Comparison of ENCODE assay signal across 24 mouse cellular contexts in genomic region chr10:58379699-58380098, GRCm38 (mm10). TPM values are rescaled to one million over a fixed set of nuclear protein-coding genes. Genes with fewer than 3 reads are reported as not detected.
DNase-seq lines count a peak whose midpoint lies in the region; ATAC-seq and TF ChIP-seq lines count a peak whose summit lies in the region.
"Had no signal": no experiment of that assay in that cellular context is flagged by ENCODE, and none has a peak within 500 bp of the region (broad histone marks: within the 10 kb centered on the region; RNA-seq: fewer than 3 reads in every experiment).

No protein-coding gene starts in this region.

- no peaks in the 10 kb centered on the region for H3K9me3 ChIP-seq in liver, embryonic 13.5 days (replicated peaks)
- no peaks in the 10 kb centered on the region for H3K9me3 ChIP-seq in liver, postnatal 0 days (ENCODE audit: low read length)
- H3K9me3 ChIP-seq in liver, embryonic 16.5 days (replicated peaks; ENCODE audit: control insufficient read depth, low read length): no peaks in the 10 kb centered on the region
- no peaks in the 10 kb centered on the region for H3K9me3 ChIP-seq in midbrain, embryonic 15.5 days
- H3K9me3 ChIP-seq: forebrain, embryonic 10.5 days; forebrain, embryonic 13.5 days; heart, embryonic 15.5 days; hindbrain, embryonic 10.5 days; hindbrain, embryonic 13.5 days had no signal

- no peak for TF ChIP-seq EP300 in liver, postnatal 0 days (IDR thresholded peaks at IDR 0.05; ENCODE audit: low read depth)

- peaks cover 100% of the 10 kb centered on the region for H3K79me2 ChIP-seq in C2C12 (ENCODE audit: control insufficient read depth, insufficient read depth)

- 93% methylated on average over 1 of the region's 1 CpGs for WGBS in liver, embryonic 13.5 days (ENCODE audit: insufficient replicate concordance)
- WGBS in liver, postnatal 0 days (ENCODE audit: insufficient replicate concordance): 95% methylated on average over 1 of the region's 1 CpGs
- 90% methylated on average over 1 of the region's 1 CpGs for WGBS in liver, embryonic 16.5 days (ENCODE audit: insufficient replicate concordance)
- 100% methylated on average over 1 of the region's 1 CpGs for WGBS in midbrain, embryonic 15.5 days

- peaks cover 69% of the 10 kb centered on the region for H3K79me3 ChIP-seq in C2C12 (ENCODE audit: low read depth)

- no peaks in the 10 kb centered on the region for H3K27me3 ChIP-seq in liver, embryonic 13.5 days
- no peaks in the 10 kb centered on the region for H3K27me3 ChIP-seq in liver, postnatal 0 days (ENCODE audit: insufficient read depth, low read length)
- H3K27me3 ChIP-seq in C2C12 (ENCODE audit: control insufficient read depth, insufficient read depth, insufficient read length): no peaks in the 10 kb centered on the region
- H3K27me3 ChIP-seq in liver, embryonic 16.5 days (ENCODE audit: control insufficient read depth, insufficient read depth, low read depth, low read length): no peaks in the 10 kb centered on the region
- H3K27me3 ChIP-seq in midbrain, embryonic 15.5 days (replicated peaks): no peaks in the 10 kb centered on the region
- H3K27me3 ChIP-seq: forebrain, embryonic 13.5 days; heart, embryonic 12.5 days; heart, embryonic 15.5 days; hindbrain, embryonic 13.5 days had no signal

- 0 out of 2 replicates have a peak, but pooled peaks cover 4% of the 10 kb centered on the region for H3K36me3 ChIP-seq in liver, embryonic 13.5 days
- 0 out of 2 replicates have a peak, but pooled peaks cover 3% of the 10 kb centered on the region for H3K36me3 ChIP-seq in liver, postnatal 0 days (replicated peaks; ENCODE audit: insufficient read depth, low read length)
- peaks cover 7% of the 10 kb centered on the region for H3K36me3 ChIP-seq in C2C12 (ENCODE audit: control insufficient read depth, insufficient read depth)
- H3K36me3 ChIP-seq in liver, embryonic 16.5 days (ENCODE audit: control insufficient read depth, insufficient read depth): no peaks in the 10 kb centered on the region
- no peaks in the 10 kb centered on the region for H3K36me3 ChIP-seq in midbrain, embryonic 15.5 days (replicated peaks)
- H3K36me3 ChIP-seq: forebrain, embryonic 10.5 days; heart, embryonic 12.5 days; heart, embryonic 15.5 days; hindbrain, embryonic 10.5 days; hindbrain, embryonic 13.5 days had no signal

- no peak overlapping the region for H3K27ac ChIP-seq in liver, embryonic 13.5 days
- H3K27ac ChIP-seq in liver, postnatal 0 days (ENCODE audit: low read depth): no peak overlapping the region
- H3K27ac ChIP-seq in liver, embryonic 16.5 days (ENCODE audit: low read length): no peak overlapping the region
- no peak overlapping the region for H3K27ac ChIP-seq in midbrain, embryonic 15.5 days
- H3K27ac ChIP-seq: forebrain, embryonic 10.5 days; forebrain, embryonic 13.5 days; heart, embryonic 15.5 days; hindbrain, embryonic 10.5 days; hindbrain, embryonic 13.5 days had no signal

- TF ChIP-seq CTCF in liver, postnatal 0 days (IDR thresholded peaks at IDR 0.05; ENCODE audit: low read depth): no peak
- TF ChIP-seq CTCF in C2C12 (IDR thresholded peaks at IDR 0.05; ENCODE audit: control insufficient read depth, insufficient read depth, insufficient read length): no peak

- peak; percentile 41; the same call in 1 of the 2 replicates for ATAC-seq in liver, embryonic 13.5 days (ENCODE audit: low read depth)
- ATAC-seq in liver, postnatal 0 days: no peak
- 0 out of 2 replicates have a peak, but pooled peaks have one; percentile 41 for ATAC-seq in liver, embryonic 16.5 days (ENCODE audit: low read depth)
- ATAC-seq in midbrain, embryonic 15.5 days (replicated peaks): no peak
- ATAC-seq: activated CD4-positive, CD25-positive, alpha-beta regulatory T cell, adult 4 months; forebrain, embryonic 13.5 days; forebrain, embryonic 16.5 days; hindbrain, embryonic 16.5 days had no signal

- H3K4me3 ChIP-seq in liver, embryonic 13.5 days (replicated peaks): no peak overlapping the region
- H3K4me3 ChIP-seq in liver, postnatal 0 days (ENCODE audit: low read depth, low read length): no peak overlapping the region
- H3K4me3 ChIP-seq in C2C12 (ENCODE audit: insufficient read depth, poor library complexity, severe bottlenecking): no peak overlapping the region
- H3K4me3 ChIP-seq in liver, embryonic 16.5 days (ENCODE audit: low read depth, low read length): no peak overlapping the region
- no peak overlapping the region for H3K4me3 ChIP-seq in midbrain, embryonic 15.5 days
- H3K4me3 ChIP-seq: forebrain, embryonic 10.5 days; forebrain, embryonic 13.5 days; heart, embryonic 12.5 days; heart, embryonic 15.5 days; hindbrain, embryonic 10.5 days; hindbrain, embryonic 13.5 days had no signal

- H3K9ac ChIP-seq in liver, embryonic 13.5 days: no peak overlapping the region
- H3K9ac ChIP-seq in liver, postnatal 0 days (replicated peaks): no peak overlapping the region
- no peak overlapping the region for H3K9ac ChIP-seq in liver, embryonic 16.5 days (ENCODE audit: low read depth, low read length)
- H3K9ac ChIP-seq in midbrain, embryonic 15.5 days: no peak overlapping the region
- H3K9ac ChIP-seq: forebrain, embryonic 13.5 days; heart, embryonic 12.5 days; heart, embryonic 15.5 days; hindbrain, embryonic 13.5 days had no signal

- H3K4me1 ChIP-seq in liver, embryonic 13.5 days (replicated peaks): peaks cover 76% of the 10 kb centered on the region
- H3K4me1 ChIP-seq in liver, postnatal 0 days (ENCODE audit: insufficient read depth): peaks cover 17% of the 10 kb centered on the region
- H3K4me1 ChIP-seq in liver, embryonic 16.5 days (ENCODE audit: control insufficient read depth, low read depth, low read length): peaks cover 27% of the 10 kb centered on the region
- peaks cover 28% of the 10 kb centered on the region for H3K4me1 ChIP-seq in midbrain, embryonic 15.5 days

- H3K4me2 ChIP-seq in liver, embryonic 13.5 days: no peak overlapping the region
- H3K4me2 ChIP-seq in liver, postnatal 0 days (ENCODE audit: low read depth, low read length): no peak overlapping the region
- no peak overlapping the region for H3K4me2 ChIP-seq in liver, embryonic 16.5 days (ENCODE audit: low read depth, low read length)
- no peak overlapping the region for H3K4me2 ChIP-seq in midbrain, embryonic 15.5 days
- H3K4me2 ChIP-seq: forebrain, embryonic 13.5 days; heart, embryonic 12.5 days; heart, embryonic 15.5 days; hindbrain, embryonic 13.5 days had no signal

- DNase-seq in liver, embryonic 13.5 days: no peak
- DNase-seq in liver, postnatal 0 days: no peak
- no peak for DNase-seq in thymus, adult 18-20 months
- DNase-seq: adrenal gland, postnatal 10 days; adrenal gland, postnatal 36 days; cerebellum, adult 18-20 months; cerebellum, adult 9-10 months; cerebellum, postnatal 14 days; gastrocnemius, postnatal 10 days; gastrocnemius, postnatal 36 days; heart, postnatal 10 days; heart, postnatal 36 days had no signal

- H3ac ChIP-seq in C2C12 (ENCODE audit: control insufficient read depth, insufficient read length, low read depth): no peak overlapping the region

TF ChIP-seq in C2C12, 6 proteins besides CTCF, POLR2A, EP300 and RAD21:
- TF ChIP-seq MAX (IDR thresholded peaks at IDR 0.05): no peak
- peak; percentile 28 for TF ChIP-seq MYOD1 (IDR thresholded peaks at IDR 0.05; ENCODE audit: control insufficient read depth, insufficient read length, low read depth)
- TF ChIP-seq USF1 (IDR thresholded peaks at IDR 0.05; ENCODE audit: low read depth): no peak

RNA-seq across cellular contexts. Expression of gene Lims1, which starts 56.4 kb away (rescaled TPM):
- polyA plus RNA-seq in liver, embryonic 13.5 days (2015; fragmentation: Nextera tagmentation; extraction: Ambion mirVana): 107 and 118 TPM in 2 replicates
- 60.6 and 64.4 TPM in 2 replicates for polyA plus RNA-seq in liver, postnatal 0 days (2015; fragmentation: Nextera tagmentation; extraction: Ambion mirVana)
- 20.9 TPM for polyA plus RNA-seq in C2C12 (2012; fragmentation: generic; extraction: Trizol)
- polyA plus RNA-seq in liver, embryonic 16.5 days (2015; fragmentation: Nextera tagmentation; extraction: Ambion mirVana): 80.0 and 83.8 TPM in 2 replicates
- polyA plus RNA-seq in midbrain, embryonic 15.5 days (2015; fragmentation: Nextera tagmentation; extraction: Ambion mirVana): 52.6 and 54.6 TPM in 2 replicates

Comparison
In these comparisons a context has a peak if more than half of its experiments do, and no peak if none do; other contexts are left out.
1. ATAC-seq: peak in liver, embryonic 13.5 days (single experiment) and liver, embryonic 16.5 days (single experiment); none in liver, postnatal 0 days (single experiment) and midbrain, embryonic 15.5 days (single experiment).